Mouse (Mus musculus) kidney, embryonic 14.5 days (tissue): ENCODE results near the gene Pstpip1. TPM values are rescaled to one million over a fixed set of nuclear protein-coding genes. Genes with fewer than 3 reads are reported as not detected.
A peak's percentile ranks its signal among the peaks of the same experiment; 100 is the strongest.

Experiments used
- ATAC-seq: fragments of 200-750 bp; cut with Nextera tagmentation; 2 replicates; pipeline ENCODE4 v1.8.0; 2017; ENCODE audit warnings: moderate number of reproducible peaks, mild to moderate bottlenecking, moderate TSS enrichment, moderate library complexity; ENCODE audit not compliant: low FRiP score, low TSS enrichment
- H3K27ac ChIP-seq: fragments of 300-500 bp; sonication (generic); 2 replicates; pipeline ENCODE4 v1.5.1; 2014; ENCODE audit warnings: low read depth, mild to moderate bottlenecking, low read length, moderate library complexity, mixed read lengths
- H3K27me3 ChIP-seq: fragments of 300-500 bp; sonication (generic); 2 replicates; pipeline ENCODE4 v1.6.1; 2014; ENCODE audit warnings: mild to moderate bottlenecking, low read length; ENCODE audit not compliant: control insufficient read depth, insufficient read depth
- H3K36me3 ChIP-seq: fragments of 300-500 bp; sonication (generic); 2 replicates; pipeline ENCODE4 v1.6.1; 2014; ENCODE audit warnings: low read length, mixed read lengths; ENCODE audit not compliant: control insufficient read depth, insufficient read depth
- H3K4me1 ChIP-seq: fragments of 300-500 bp; sonication (generic); 2 replicates; pipeline ENCODE4 v1.6.1; 2014; ENCODE audit warnings: low read length, mixed read lengths; ENCODE audit not compliant: control insufficient read depth, insufficient read depth
- H3K4me2 ChIP-seq: fragments of 300-500 bp; sonication (generic); replicated peaks from 2 replicates; pipeline ENCODE4 v1.6.1; 2014; ENCODE audit warnings: low read depth, mild to moderate bottlenecking, low read length
- H3K4me3 ChIP-seq: fragments of 300-500 bp; sonication (generic); 2 replicates; pipeline ENCODE4 v1.5.1; 2014; ENCODE audit warnings: mild to moderate bottlenecking, low read length
- H3K9ac ChIP-seq: fragments of 300-500 bp; sonication (generic); 2 replicates; pipeline ENCODE4 v1.6.1; 2014; ENCODE audit warnings: low read depth, mild to moderate bottlenecking, low read length, moderate library complexity
- H3K9me3 ChIP-seq: fragments of 300-500 bp; sonication (generic); 2 replicates; pipeline ENCODE4 v1.6.1; 2016; ENCODE audit warnings: low read length; ENCODE audit not compliant: control insufficient read depth
- WGBS: fragments of 180-500 bp; shearing (Covaris S2); extraction: QIAGEN DNeasy Blood & Tissue Kit; methylation state at CpG from one replicate; pipeline ENCODE4 v1.1.7; 2014; 5-methylcytosine and 5-hydroxymethylcytosine counted together
- polyA plus RNA-seq: library from polyadenylated mRNA; unstranded; fragments of >200 nt; fragmentation: Nextera tagmentation; extraction: Ambion mirVana; gene quantifications from 2 replicates; pipeline ENCODE4 v1.2.1, GENCODE M21; 2014

Pstpip1 gene
- polyA plus RNA-seq, 1 experiment from 2014 or later = 0.28 TPM

DNA sequence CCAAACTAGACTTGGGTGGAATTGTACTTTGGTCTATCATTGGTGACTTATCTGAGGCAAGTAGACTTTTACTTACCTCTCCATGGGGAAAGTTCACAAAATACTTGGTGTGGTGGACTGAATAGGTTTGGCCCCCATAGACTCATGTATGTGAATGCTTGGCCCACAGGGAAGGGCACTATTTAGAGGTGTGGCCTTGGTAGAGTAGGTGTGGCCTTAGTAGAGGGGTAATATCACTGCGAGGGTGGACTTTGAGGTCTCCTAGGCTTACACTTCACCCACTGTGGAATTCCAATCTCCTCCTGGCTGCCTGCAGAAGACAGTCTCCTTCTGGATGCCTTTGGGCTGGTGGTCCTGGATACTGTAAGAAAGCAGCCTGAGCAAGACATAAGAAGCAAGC lies 21.1 kb upstream of the Pstpip1 start:
- peaks cover 12% of the 10 kb centered on the region; the same call in 1 of the 2 replicates for H3K36me3 ChIP-seq
- no peak overlapping the region for H3K4me2 ChIP-seq
- H3K4me3 ChIP-seq = no peak overlapping the region
- 96% methylated on average over 1 of the region's 1 CpGs for WGBS
- no peak for ATAC-seq
- no peaks in the 10 kb centered on the region for H3K27me3 ChIP-seq
- H3K9ac ChIP-seq = no peak overlapping the region
- no peaks in the 10 kb centered on the region for H3K4me1 ChIP-seq
- no peaks in the 10 kb centered on the region for H3K9me3 ChIP-seq
- H3K27ac ChIP-seq = no peak overlapping the region

- no peak for ATAC-seq
- Histone ChIP-seq H3K9me3 (no peaks in the 10 kb centered on the region), H3K9ac (no peak overlapping the region), H3K27ac (no peak overlapping the region), H3K4me3 (no peak overlapping the region), H3K27me3 (no peaks in the 10 kb centered on the region), H3K4me2 (no peak overlapping the region), H3K36me3 (peaks cover 7% of the 10 kb centered on the region; the same call in 1 of the 2 replicates), H3K4me1 (peaks cover 5% of the 10 kb centered on the region; the same call in 1 of the 2 replicates)
- WGBS = 46% methylated on average over 2 of the region's 2 CpGs
Measured at GRCm38 (mm10) chr9:56072861-56073260, 16.9 kb upstream of the Pstpip1 start.

GRCm38 (mm10) chr9:56074863-56075262 lies 14.9 kb upstream of the Pstpip1 start:
- H3K9ac ChIP-seq = no peak overlapping the region
- no peak overlapping the region for H3K4me2 ChIP-seq
- no peak overlapping the region for H3K27ac ChIP-seq
- no peak overlapping the region for H3K4me3 ChIP-seq
- no peaks in the 10 kb centered on the region for H3K9me3 ChIP-seq
- H3K4me1 ChIP-seq = peaks cover 5% of the 10 kb centered on the region; the same call in 1 of the 2 replicates
- 59% methylated on average over 12 of the region's 12 CpGs for WGBS
- no peak; the same call in 1 of the 2 replicates for ATAC-seq
- H3K27me3 ChIP-seq = no peaks in the 10 kb centered on the region
- H3K36me3 ChIP-seq = peaks cover 7% of the 10 kb centered on the region; the same call in 1 of the 2 replicates

DNA sequence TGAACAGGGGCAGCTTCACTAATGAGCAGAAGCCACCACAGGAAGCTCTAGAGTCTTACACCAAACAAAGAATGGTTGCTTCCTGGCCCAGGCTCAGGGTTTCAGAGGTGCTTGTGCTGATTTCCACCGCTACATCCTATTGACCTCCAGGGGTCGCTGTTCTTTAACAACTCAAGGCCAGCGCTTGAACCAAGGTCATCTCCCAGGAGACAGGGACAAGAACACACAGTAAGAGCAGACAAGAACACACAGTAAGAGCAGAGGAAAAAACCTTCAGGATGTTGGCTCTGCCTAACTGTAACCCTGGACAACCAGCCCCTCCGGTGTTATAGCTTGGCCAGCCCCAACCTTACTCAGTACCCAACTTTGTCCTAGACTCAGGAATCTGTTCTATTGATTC lies 14.5 kb upstream of the Pstpip1 start:
- H3K36me3 ChIP-seq = peaks cover 6% of the 10 kb centered on the region; the same call in 1 of the 2 replicates
- H3K4me2 ChIP-seq = no peak overlapping the region
- 6% methylated on average over 4 of the region's 4 CpGs for WGBS
- H3K4me3 ChIP-seq = no peak overlapping the region
- no peak overlapping the region for H3K9ac ChIP-seq
- peak; percentile 32 for ATAC-seq
- H3K27ac ChIP-seq = 0 out of 2 replicates have a peak overlapping the region, but pooled peaks have one; percentile 4
- no peaks in the 10 kb centered on the region for H3K27me3 ChIP-seq
- peaks cover 5% of the 10 kb centered on the region; the same call in 1 of the 2 replicates for H3K4me1 ChIP-seq
- H3K9me3 ChIP-seq = no peaks in the 10 kb centered on the region

- no peak overlapping the region for H3K4me2 ChIP-seq
- H3K27me3 ChIP-seq = no peaks in the 10 kb centered on the region
- H3K4me3 ChIP-seq = no peak overlapping the region
- H3K9ac ChIP-seq = no peak overlapping the region
- 0 out of 2 replicates have a peak overlapping the region, but pooled peaks have one; percentile 24 for H3K27ac ChIP-seq
- 29% methylated on average over 7 of the region's 7 CpGs for WGBS
- H3K36me3 ChIP-seq = peaks cover 4% of the 10 kb centered on the region; the same call in 1 of the 2 replicates
- H3K9me3 ChIP-seq = no peaks in the 10 kb centered on the region
- peak; percentile 51; the same call in 1 of the 2 replicates for ATAC-seq
- H3K4me1 ChIP-seq = peaks cover 5% of the 10 kb centered on the region; the same call in 1 of the 2 replicates
Measured at GRCm38 (mm10) chr9:56075901-56076620, 13.7 kb upstream of the Pstpip1 start.

DNA sequence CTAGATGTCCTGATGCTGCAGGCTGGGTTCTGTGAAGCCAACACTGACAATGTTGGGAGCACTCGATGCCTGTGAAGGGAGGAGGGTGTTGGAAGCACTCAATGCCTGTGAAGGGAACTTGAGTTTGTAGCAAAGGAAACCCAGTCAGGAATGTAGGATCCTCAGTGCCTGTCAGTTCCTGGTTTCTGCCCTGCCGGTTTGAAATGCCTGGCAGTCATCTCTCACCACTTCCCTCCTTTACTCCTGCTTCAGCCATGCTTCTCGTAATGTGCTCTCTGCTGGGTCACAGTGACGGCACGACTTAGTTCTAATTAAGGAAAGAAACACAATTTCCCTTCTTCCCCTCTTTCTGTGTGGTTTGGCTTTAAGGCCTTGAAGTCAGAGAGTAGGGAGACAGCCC lies 10.2 kb upstream of the Pstpip1 start:
- Histone ChIP-seq H3K36me3 (peaks cover 4% of the 10 kb centered on the region; the same call in 1 of the 2 replicates), H3K27me3 (no peaks in the 10 kb centered on the region), H3K27ac (no peak overlapping the region), H3K4me3 (no peak overlapping the region), H3K4me1 (peaks cover 5% of the 10 kb centered on the region; the same call in 1 of the 2 replicates), H3K4me2 (no peak overlapping the region), H3K9ac (no peak overlapping the region), H3K9me3 (no peaks in the 10 kb centered on the region)
- WGBS = 90% methylated on average over 5 of the region's 5 CpGs
- no peak for ATAC-seq

DNA sequence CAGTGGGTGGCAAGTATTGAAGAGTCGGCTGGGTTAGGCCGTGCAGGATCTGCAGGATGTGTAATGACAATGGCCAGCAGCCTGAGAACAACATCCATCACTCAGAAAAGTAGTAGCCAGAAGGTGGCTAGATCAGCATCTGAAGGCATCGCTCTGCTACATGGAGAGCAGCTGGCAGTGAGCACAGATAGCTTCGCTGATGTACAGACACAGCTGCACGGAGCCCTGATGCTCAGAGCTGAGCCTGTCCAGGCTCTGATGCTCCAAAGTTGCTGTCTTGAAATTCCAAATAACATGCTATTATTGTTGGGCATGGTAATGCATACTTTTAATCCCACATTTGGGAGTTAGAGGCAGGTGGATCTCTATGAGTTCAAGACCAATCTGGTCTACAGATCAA lies 3.2 kb upstream of the Pstpip1 start:
- H3K4me3 ChIP-seq = no peak overlapping the region
- no peaks in the 10 kb centered on the region for H3K9me3 ChIP-seq
- H3K4me2 ChIP-seq = no peak overlapping the region
- no peaks in the 10 kb centered on the region for H3K27me3 ChIP-seq
- H3K9ac ChIP-seq = no peak overlapping the region
- no peaks in the 10 kb centered on the region for H3K36me3 ChIP-seq
- no peak overlapping the region for H3K27ac ChIP-seq
- H3K4me1 ChIP-seq = peaks cover 4% of the 10 kb centered on the region; the same call in 1 of the 2 replicates
- ATAC-seq = no peak
- 85% methylated on average over 5 of the region's 5 CpGs for WGBS

GRCm38 (mm10) chr9:56090546-56091225 lies 924 bp downstream of the Pstpip1 start:
- H3K36me3 ChIP-seq = no peaks in the 10 kb centered on the region
- H3K27ac ChIP-seq = no peak overlapping the region
- H3K27me3 ChIP-seq = no peaks in the 10 kb centered on the region
- peaks cover 4% of the 10 kb centered on the region; the same call in 1 of the 2 replicates for H3K4me1 ChIP-seq
- 66% methylated on average over 5 of the region's 5 CpGs for WGBS
- ATAC-seq = no peak
- no peak overlapping the region for H3K9ac ChIP-seq
- H3K4me2 ChIP-seq = 0 out of 2 replicates have a peak overlapping the region, but pooled peaks have one; percentile 2
- H3K9me3 ChIP-seq = no peaks in the 10 kb centered on the region
- H3K4me3 ChIP-seq = no peak overlapping the region

GRCm38 (mm10) chr9:56092102-56092501 lies 2.3 kb downstream of the Pstpip1 start:
- H3K4me1 ChIP-seq = peaks cover 4% of the 10 kb centered on the region; the same call in 1 of the 2 replicates
- no peaks in the 10 kb centered on the region for H3K27me3 ChIP-seq
- 52% methylated on average over 2 of the region's 2 CpGs for WGBS
- ATAC-seq = no peak
- no peaks in the 10 kb centered on the region for H3K9me3 ChIP-seq
- H3K36me3 ChIP-seq = no peaks in the 10 kb centered on the region
- H3K27ac ChIP-seq = no peak overlapping the region
- no peak overlapping the region for H3K4me2 ChIP-seq
- no peak overlapping the region for H3K4me3 ChIP-seq
- no peak overlapping the region for H3K9ac ChIP-seq
